In genomic region chr19:34922603-34922963, GRCm38 (mm10) we compare ENCODE assay signal across 8 mouse cellular contexts. TPM values are rescaled to one million over a fixed set of nuclear protein-coding genes. Genes with fewer than 3 reads are reported as not detected.
DNase-seq lines count a peak whose midpoint lies in the region; ATAC-seq and TF ChIP-seq lines count a peak whose summit lies in the region.

No protein-coding gene starts in this region.

- H3K36me3 ChIP-seq in heart, adult 2 months (ENCODE audit: control insufficient read depth, insufficient read depth, low read length): no peaks in the 10 kb centered on the region
- peaks cover 32% of the 10 kb centered on the region for H3K36me3 ChIP-seq in E14TG2a.4 (ENCODE audit: insufficient read depth, low read length)
- peaks cover 15% of the 10 kb centered on the region; the same call in 1 of the 2 replicates for H3K36me3 ChIP-seq in heart, embryonic 15.5 days
- peaks cover 3% of the 10 kb centered on the region; the same call in 1 of the 2 replicates for H3K36me3 ChIP-seq in liver, postnatal 0 days (replicated peaks; ENCODE audit: insufficient read depth, low read length)

- H3K27ac ChIP-seq in heart, adult 2 months: no peak overlapping the region
- peak overlapping the region; percentile 68 for H3K27ac ChIP-seq in heart, embryonic 15.5 days
- no peak overlapping the region for H3K27ac ChIP-seq in liver, postnatal 0 days (ENCODE audit: low read depth)

- no peak for DNase-seq in heart, adult 2 months
- DNase-seq in heart, adult 18-20 months: no peak
- no peak for DNase-seq in liver, postnatal 0 days
- no peak for DNase-seq in right cerebral cortex, adult 18-20 months
- DNase-seq in cerebellum, adult 9-10 months: no peak
- no peak for DNase-seq in embryo, embryonic 10 days (ENCODE audit: low spot score)

- no peak for ATAC-seq in heart, embryonic 15.5 days (replicated peaks; ENCODE audit: insufficient number of reproducible peaks, insufficient read depth, low FRiP score, low read depth)
- no peak for ATAC-seq in liver, postnatal 0 days

- TF ChIP-seq POLR2A in heart, adult 2 months (IDR thresholded peaks at IDR 0.05; ENCODE audit: insufficient read depth, low read depth, low read length): no peak

- H3K9me3 ChIP-seq in E14TG2a.4 (ENCODE audit: low read length): no peaks in the 10 kb centered on the region
- H3K9me3 ChIP-seq in heart, embryonic 15.5 days (replicated peaks): no peaks in the 10 kb centered on the region
- H3K9me3 ChIP-seq in liver, postnatal 0 days (ENCODE audit: low read length): no peaks in the 10 kb centered on the region

- no peak for TF ChIP-seq EP300 in heart, adult 2 months (IDR thresholded peaks at IDR 0.05; ENCODE audit: insufficient read depth, low read depth, low read length)
- TF ChIP-seq EP300 in liver, postnatal 0 days (IDR thresholded peaks at IDR 0.05; ENCODE audit: low read depth): no peak

- 0% methylated on average over 9 of the region's 9 CpGs for WGBS in heart, adult 2 months
- WGBS in heart, embryonic 15.5 days: 0% methylated on average over 9 of the region's 9 CpGs
- WGBS in liver, postnatal 0 days (ENCODE audit: insufficient replicate concordance): under 1% methylated on average over 9 of the region's 9 CpGs

- H3K27me3 ChIP-seq in heart, adult 2 months (ENCODE audit: control insufficient read depth, insufficient read depth, low read length): no peaks in the 10 kb centered on the region
- no peaks in the 10 kb centered on the region for H3K27me3 ChIP-seq in E14TG2a.4 (ENCODE audit: insufficient read depth, low read length)
- H3K27me3 ChIP-seq in heart, embryonic 15.5 days: no peaks in the 10 kb centered on the region
- no peaks in the 10 kb centered on the region for H3K27me3 ChIP-seq in liver, postnatal 0 days (ENCODE audit: insufficient read depth, low read length)

- no peak for TF ChIP-seq CTCF in heart, adult 2 months (IDR thresholded peaks at IDR 0.05)
- TF ChIP-seq CTCF in E14TG2a.4 (conservative IDR thresholded peaks at IDR 0.05; ENCODE audit: low read length): no peak
- no peak for TF ChIP-seq CTCF in liver, postnatal 0 days (IDR thresholded peaks at IDR 0.05; ENCODE audit: low read depth)

- no peaks in the 10 kb centered on the region for H3K79me2 ChIP-seq in heart, adult 2 months (replicated peaks; ENCODE audit: control insufficient read depth, insufficient read depth, low read length)

- peak overlapping the region; percentile 74 for H3K4me2 ChIP-seq in heart, embryonic 15.5 days
- peak overlapping the region; percentile 85 for H3K4me2 ChIP-seq in liver, postnatal 0 days (ENCODE audit: low read depth, low read length)

- peak overlapping the region; percentile 70 for H3K9ac ChIP-seq in heart, adult 2 months (ENCODE audit: low read depth, low read length)
- H3K9ac ChIP-seq in heart, embryonic 15.5 days: peak overlapping the region; percentile 68
- H3K9ac ChIP-seq in liver, postnatal 0 days (replicated peaks): peak overlapping the region; percentile 62

- peak overlapping the region; percentile 87 for H3K4me3 ChIP-seq in heart, adult 2 months
- peak overlapping the region; percentile 98 for H3K4me3 ChIP-seq in E14TG2a.4 (replicated peaks; ENCODE audit: low read length)
- H3K4me3 ChIP-seq in heart, embryonic 15.5 days: peak overlapping the region; percentile 79
- peak overlapping the region; percentile 74 for H3K4me3 ChIP-seq in liver, postnatal 0 days (ENCODE audit: low read depth, low read length)

- intact Hi-C loops in heart, adult 2 months (cut with DNase I): no loop called here

- no peaks in the 10 kb centered on the region for H3K4me1 ChIP-seq in heart, adult 2 months (ENCODE audit: control insufficient read depth, insufficient read depth, low read length)
- peaks cover 29% of the 10 kb centered on the region for H3K4me1 ChIP-seq in E14TG2a.4 (replicated peaks; ENCODE audit: low read depth, low read length)
- H3K4me1 ChIP-seq in heart, embryonic 15.5 days (replicated peaks): peaks cover 4% of the 10 kb centered on the region; the same call in 1 of the 2 replicates
- no peaks in the 10 kb centered on the region; the same call in 1 of the 2 replicates for H3K4me1 ChIP-seq in liver, postnatal 0 days (ENCODE audit: insufficient read depth)

RNA-seq across cellular contexts. Expression of gene Kif20b, which starts 0.4 kb away (rescaled TPM):
- total RNA-seq in heart, adult 2 months (2021): under 1 TPM; 0.63 to 0.91 TPM
- 0.06 and 0.76 TPM in 2 replicates for polyA plus RNA-seq in heart, adult 2 months (2012; rRNA removed)
- total RNA-seq in heart, adult 18-20 months (2021): 1 to 10 TPM in 1 of 2 experiments, under 1 TPM in 1; 0.82 to 1.5 TPM
- polyA plus RNA-seq in heart, embryonic 15.5 days (2015; fragmentation: Nextera tagmentation; extraction: Ambion mirVana): 37.3 and 39.0 TPM in 2 replicates
- polyA plus RNA-seq in liver, postnatal 0 days (2015; fragmentation: Nextera tagmentation; extraction: Ambion mirVana): 13.9 and 18.0 TPM in 2 replicates

RNA-seq across cellular contexts. Expression of gene Pank1, which starts 43.3 kb away (rescaled TPM):
- total RNA-seq in heart, adult 2 months (2021): 10 to 100 TPM; 38.1 to 48.3 TPM
- 6.5 and 10.0 TPM in 2 replicates for polyA plus RNA-seq in heart, adult 2 months (2012; rRNA removed)
- total RNA-seq in heart, adult 18-20 months (2021): 10 to 100 TPM; 41.2 to 47.1 TPM
- polyA plus RNA-seq in heart, embryonic 15.5 days (2015; fragmentation: Nextera tagmentation; extraction: Ambion mirVana): 13.1 and 15.5 TPM in 2 replicates
- polyA plus RNA-seq in liver, postnatal 0 days (2015; fragmentation: Nextera tagmentation; extraction: Ambion mirVana): 44.5 and 48.4 TPM in 2 replicates
